Mouse (Mus musculus) C2C12 (cell line): Measurements from ENCODE around the gene Camkmt.

Experiments used
- CEBPB ChIP-seq: IDR thresholded peaks from one replicate; pipeline ENCODE4 v1.6.1; 2011; ENCODE audit warnings: low read depth, mild to moderate bottlenecking, control low read depth, moderate library complexity
- CTCF ChIP-seq: IDR thresholded peaks from one replicate; pipeline ENCODE4 v1.5.1; 2011; ENCODE audit not compliant: control insufficient read depth, insufficient read depth, insufficient read length
- MAX ChIP-seq: IDR thresholded peaks from one replicate; pipeline ENCODE4 v1.6.1; 2011; ENCODE audit warnings: mild to moderate bottlenecking, control low read depth
- MYOD1 ChIP-seq: IDR thresholded peaks from one replicate; pipeline ENCODE4 v1.6.1; 2011; ENCODE audit warnings: low read depth; ENCODE audit not compliant: control insufficient read depth, insufficient read length
- MYOG ChIP-seq: IDR thresholded peaks from one replicate; pipeline ENCODE4 v1.6.1; 2011; ENCODE audit not compliant: control insufficient read depth, insufficient read length; ENCODE audit errors: extremely low read depth
- USF1 ChIP-seq: IDR thresholded peaks from one replicate; pipeline ENCODE4 v1.6.1; 2011; ENCODE audit warnings: low read depth, mild to moderate bottlenecking, control low read depth, moderate library complexity

GRCm38 (mm10) chr17:85177231-85177630 lies 86.9 kb downstream of the Camkmt start:
- TF ChIP-seq MAX, result no peak
- TF ChIP-seq CTCF, result no peak
- TF ChIP-seq USF1, result no peak
- no peak for TF ChIP-seq CEBPB
- no peak for TF ChIP-seq MYOG
- no peak for TF ChIP-seq MYOD1
